Mouse (Mus musculus): ENCODE measurements at regions not wholly inside any gene's neighbourhood (a gene's known extent, or its start where the extent isn't known, plus 50 kb on each side); places are given as distances from the start of the nearest gene placed in this dataset.

GRCm38 (mm10) chr3:143147471-143147870, 265.7 kb upstream of the Pkn2 start:
- TF ChIP-seq EP300 (optimal IDR thresholded peaks at IDR 0.05): no peak
- no peak for TF ChIP-seq CTCF (IDR thresholded peaks at IDR 0.05; ENCODE audit: low read depth)
